Mouse (Mus musculus) erythroid progenitor cell, adult 5-6 weeks (primary cell): Measurements from ENCODE around the gene Psmc3ip. TPM values are rescaled to one million over a fixed set of nuclear protein-coding genes. Genes with fewer than 3 reads are reported as not detected.
"Not testable (repeated sequence)": the region's sequence is repeated elsewhere in the genome, so short reads cannot be mapped to it uniquely, and the experiment has no call there.

Source experiments
- ATAC-seq: replicated peaks from 2 replicates; pipeline ENCODE4 v1.8.0; 2016; ENCODE audit warnings: moderate number of reproducible peaks, mild to moderate bottlenecking, moderate TSS enrichment, inconsistent platforms; ENCODE audit not compliant: poor library complexity, low FRiP score, severe bottlenecking
- total RNA-seq, 2 experiments: library from RNA; stranded (forward) in 1 of 2; stranded (reverse) in 1 of 2; fragments of 150-400 nt in 1 of 2; fragments of 186-747, 209-891 nt in 1 of 2; gene quantifications; 2 replicates each; pipeline versions ENCODE4 v1.2.3 to v1.2.4; 2015 to 2017; ENCODE audit warnings: low replicate concordance in 2 of 2

The Psmc3ip gene
- total RNA-seq (2015; ENCODE audit: low replicate concordance) = 5.9 and 7.9 TPM in 2 replicates
- total RNA-seq (2017; ENCODE audit: low replicate concordance) = 13.2 and 29.0 TPM in 2 replicates

- peak; percentile 97 for ATAC-seq
Measured at GRCm38 (mm10) chr11:101095314-101096024, at the start of gene Psmc3ip. Gene Psmc3ip (minus strand): TSS chr11:101095436.

DNA sequence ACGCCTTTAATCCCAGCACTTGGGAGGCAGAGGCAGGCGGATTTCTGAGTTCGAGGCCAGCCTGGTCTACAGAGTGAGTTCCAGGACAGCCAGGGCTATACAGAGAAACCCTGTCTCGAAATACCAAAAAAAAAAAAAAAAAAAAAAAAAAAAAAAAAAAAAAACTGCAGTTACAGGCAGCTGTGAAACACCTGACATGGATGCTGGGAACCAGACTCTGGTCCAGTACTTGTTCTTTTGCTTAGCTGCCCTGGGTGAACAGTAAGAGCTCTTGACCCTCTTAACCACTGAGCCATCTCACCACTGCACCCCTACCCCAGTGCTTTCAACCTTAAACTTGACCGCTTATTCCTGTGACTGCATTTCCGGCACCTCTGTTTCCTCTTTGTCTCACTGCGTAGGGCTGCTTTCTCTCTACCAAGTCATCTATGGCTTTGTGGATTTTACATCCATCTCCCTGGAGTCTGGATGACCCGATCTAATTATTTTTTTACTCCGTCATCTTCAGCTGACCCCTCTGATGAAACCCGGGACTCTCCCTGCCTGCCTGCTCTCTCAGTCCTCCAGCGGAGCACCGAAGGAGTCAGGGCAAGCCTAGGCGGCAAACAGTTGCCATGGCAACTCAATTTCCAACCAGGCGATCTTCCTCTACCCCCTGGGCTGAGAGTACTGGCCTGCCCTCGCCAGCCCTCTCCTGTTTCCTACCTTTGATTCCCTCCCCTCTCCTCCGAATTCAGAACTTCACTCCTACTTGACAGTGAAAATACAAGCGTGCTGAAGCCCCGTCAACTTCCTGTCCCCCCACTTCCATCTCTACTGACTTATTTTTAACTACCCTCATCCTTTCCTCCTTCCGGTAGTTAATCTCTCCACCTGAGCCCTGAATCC is 48.3 kb upstream of the Psmc3ip start:
- no peak; the same call in 1 of the 2 replicates for ATAC-seq

DNA sequence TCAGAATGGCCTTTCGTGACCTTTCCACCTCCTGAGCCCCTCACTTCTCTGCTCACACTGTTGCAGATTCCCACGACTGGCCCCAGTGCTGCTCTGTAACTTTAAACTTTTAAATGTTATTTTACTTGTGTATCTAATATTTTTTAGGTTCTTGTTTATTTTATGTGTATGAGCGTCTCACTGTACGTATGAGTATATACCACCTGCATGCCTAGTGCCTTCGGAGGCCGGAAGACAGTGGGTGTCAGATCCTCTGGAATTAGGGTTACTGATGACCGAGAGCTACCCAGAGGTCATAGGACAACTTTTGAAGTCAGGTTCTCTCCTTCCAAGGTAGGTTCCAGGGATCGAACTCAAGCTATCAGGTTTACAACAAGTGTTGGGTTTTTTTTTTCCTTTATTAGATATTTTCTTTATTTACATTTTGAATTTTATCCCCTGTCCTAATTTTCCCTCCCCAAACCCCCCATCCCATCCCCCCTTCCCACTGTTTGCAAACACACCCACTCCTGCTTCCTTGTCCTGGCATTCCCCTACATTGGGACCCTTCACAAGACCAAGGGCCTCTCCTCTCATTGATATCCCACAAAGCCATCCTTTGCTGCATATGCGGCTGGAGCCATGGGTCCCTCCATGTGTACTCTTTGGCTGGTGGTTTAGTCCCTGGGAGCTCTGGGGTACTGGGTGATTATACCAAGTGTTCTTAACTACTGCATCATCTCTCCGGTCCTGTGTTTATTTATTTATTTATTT is 47.2 kb upstream of the Psmc3ip start:
- ATAC-seq = no peak

DNA sequence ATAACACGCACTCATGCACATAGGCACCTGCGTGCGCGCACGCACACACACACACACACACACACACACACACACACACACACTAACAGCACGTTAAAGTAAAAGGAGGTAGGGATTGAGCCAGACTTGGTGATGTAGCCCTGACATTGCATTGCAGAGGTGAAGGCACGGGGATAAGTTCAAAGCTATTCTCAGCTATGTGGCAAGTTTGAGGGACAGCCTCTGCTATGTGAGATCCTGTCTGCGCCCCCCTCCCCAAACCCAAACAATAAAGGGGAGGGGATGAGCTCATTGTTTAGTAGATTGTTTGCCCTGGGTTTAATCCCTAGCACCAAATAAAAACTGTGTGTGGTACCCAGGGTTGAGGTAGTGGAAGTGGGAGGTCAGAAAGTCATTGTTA is 45.9 kb upstream of the Psmc3ip start:
- no peak for ATAC-seq

GRCm38 (mm10) chr11:101140164-101140819 is 45.1 kb upstream of the Psmc3ip start:
- ATAC-seq = no peak

DNA sequence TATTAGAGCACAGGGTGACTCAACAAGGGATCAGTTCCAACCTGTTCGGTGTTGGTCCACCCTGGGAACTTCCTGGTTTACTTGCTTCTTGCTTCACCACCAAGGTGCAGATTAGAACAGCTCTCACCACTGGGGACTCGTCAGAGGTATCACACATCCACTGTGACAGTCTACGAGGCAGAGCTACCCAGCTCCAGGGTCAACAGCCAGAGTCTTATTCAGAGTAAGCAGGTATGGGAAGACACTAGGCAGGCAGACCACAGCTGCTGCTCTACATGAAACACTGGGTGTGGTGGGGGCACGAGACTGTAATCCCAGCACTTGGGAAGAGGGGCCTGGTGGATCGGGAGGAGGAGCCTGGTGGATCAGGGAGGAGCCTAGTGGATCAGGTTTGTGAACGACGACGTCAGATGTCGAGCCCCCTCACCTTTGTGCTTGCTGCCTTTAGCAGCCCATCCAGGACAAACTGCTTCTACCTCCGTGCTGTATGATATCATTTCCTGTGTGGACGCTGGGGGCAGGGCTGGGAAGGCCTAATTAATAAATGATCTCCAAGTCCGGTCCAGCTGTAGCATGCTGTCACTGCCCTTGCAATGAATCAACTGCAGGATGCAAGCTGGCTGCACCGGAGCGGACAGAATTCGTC is 43.4 kb upstream of the Psmc3ip start:
- no peak for ATAC-seq

GRCm38 (mm10) chr11:101137000-101137399 is 41.8 kb upstream of the Psmc3ip start:
- ATAC-seq = no peak

- ATAC-seq = no peak
Measured at GRCm38 (mm10) chr11:101134217-101134865, 39.1 kb upstream of the Psmc3ip start.

- ATAC-seq = no peak
Measured at GRCm38 (mm10) chr11:101133037-101133436, 37.8 kb upstream of the Psmc3ip start.

- ATAC-seq = 0 out of 2 replicates have a peak, but pooled peaks have one; percentile 53
Measured at GRCm38 (mm10) chr11:101131701-101132100, 36.5 kb upstream of the Psmc3ip start.

DNA sequence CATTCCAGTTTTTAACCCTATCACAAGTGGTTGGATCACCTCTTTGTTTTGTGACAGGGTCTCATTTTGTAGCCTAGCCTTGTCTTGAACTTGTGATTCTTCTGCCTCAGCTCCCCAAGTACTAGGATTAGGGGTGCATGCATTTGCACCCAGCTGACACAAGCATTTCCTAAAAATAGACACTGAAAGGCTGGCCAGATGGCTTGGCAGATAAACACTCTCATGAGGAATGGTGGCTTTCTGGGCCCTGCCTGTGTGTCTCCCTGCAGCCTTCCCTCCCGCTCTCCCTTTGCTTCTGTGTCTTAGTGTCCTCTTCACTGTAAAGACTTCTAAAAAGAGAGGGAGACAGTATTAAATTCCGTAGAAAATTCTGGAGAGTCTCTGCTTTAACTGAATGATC is 36.0 kb upstream of the Psmc3ip start:
- no peak for ATAC-seq

GRCm38 (mm10) chr11:101130056-101130756 is 35.0 kb upstream of the Psmc3ip start:
- no peak for ATAC-seq

- ATAC-seq = no peak
Measured at GRCm38 (mm10) chr11:101128996-101129577, 33.9 kb upstream of the Psmc3ip start.

DNA sequence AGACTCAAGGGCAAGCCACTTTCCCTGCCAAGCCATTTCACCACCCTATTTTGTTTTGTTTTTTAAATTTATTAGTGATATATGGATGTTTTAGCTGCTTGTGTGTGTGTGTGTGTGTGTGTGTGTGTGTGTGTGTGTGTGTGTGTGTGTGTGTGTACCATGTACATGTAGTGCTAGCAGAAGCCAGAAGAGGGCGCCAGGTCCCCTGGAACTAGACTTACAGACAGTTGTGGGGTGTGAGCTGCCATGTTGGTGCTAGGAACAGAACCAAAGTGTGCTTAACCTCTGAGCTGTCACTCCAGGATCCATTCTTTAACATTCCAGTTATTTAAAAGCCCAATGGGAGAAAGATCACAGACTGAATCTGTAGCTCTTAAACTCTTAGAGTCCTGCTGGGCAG is 31.8 kb upstream of the Psmc3ip start:
- no peak for ATAC-seq

- ATAC-seq = not testable (repeated sequence)
Measured at GRCm38 (mm10) chr11:101125008-101125407, 29.8 kb upstream of the Psmc3ip start.

- ATAC-seq = not testable (repeated sequence)
Measured at GRCm38 (mm10) chr11:101124494-101124893, 29.3 kb upstream of the Psmc3ip start.

DNA sequence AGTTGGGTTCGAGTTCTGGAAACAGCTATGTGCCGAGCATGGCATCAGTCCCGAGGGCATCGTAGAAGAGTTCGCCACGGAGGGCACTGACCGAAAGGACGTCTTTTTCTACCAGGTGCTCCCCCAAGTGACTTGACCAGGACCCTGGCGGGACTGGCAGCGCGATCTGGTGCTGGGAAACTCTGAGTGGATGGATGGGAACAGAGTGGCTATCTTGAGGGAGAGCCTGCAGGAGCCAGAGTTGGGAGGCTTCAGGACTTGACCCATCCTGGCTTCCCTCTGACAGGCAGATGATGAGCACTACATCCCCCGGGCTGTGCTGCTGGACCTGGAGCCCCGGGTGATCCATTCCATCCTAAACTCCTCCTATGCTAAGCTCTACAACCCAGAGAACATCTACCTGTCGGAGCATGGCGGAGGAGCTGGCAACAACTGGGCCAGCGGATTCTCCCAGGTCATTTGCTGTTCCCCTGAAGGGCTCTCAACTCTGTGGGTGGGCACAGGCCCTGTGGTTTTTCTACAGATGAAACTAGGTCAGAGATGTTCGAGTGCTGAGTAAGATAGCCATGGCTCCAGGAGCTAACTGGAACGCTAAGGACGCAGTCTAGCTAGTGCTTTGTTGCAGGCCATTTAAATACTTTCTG is 25.4 kb upstream of the Psmc3ip start:
- ATAC-seq = peak; percentile 8
